8 mouse cellular contexts compared by ENCODE assay signal in the genomic region with DNA sequence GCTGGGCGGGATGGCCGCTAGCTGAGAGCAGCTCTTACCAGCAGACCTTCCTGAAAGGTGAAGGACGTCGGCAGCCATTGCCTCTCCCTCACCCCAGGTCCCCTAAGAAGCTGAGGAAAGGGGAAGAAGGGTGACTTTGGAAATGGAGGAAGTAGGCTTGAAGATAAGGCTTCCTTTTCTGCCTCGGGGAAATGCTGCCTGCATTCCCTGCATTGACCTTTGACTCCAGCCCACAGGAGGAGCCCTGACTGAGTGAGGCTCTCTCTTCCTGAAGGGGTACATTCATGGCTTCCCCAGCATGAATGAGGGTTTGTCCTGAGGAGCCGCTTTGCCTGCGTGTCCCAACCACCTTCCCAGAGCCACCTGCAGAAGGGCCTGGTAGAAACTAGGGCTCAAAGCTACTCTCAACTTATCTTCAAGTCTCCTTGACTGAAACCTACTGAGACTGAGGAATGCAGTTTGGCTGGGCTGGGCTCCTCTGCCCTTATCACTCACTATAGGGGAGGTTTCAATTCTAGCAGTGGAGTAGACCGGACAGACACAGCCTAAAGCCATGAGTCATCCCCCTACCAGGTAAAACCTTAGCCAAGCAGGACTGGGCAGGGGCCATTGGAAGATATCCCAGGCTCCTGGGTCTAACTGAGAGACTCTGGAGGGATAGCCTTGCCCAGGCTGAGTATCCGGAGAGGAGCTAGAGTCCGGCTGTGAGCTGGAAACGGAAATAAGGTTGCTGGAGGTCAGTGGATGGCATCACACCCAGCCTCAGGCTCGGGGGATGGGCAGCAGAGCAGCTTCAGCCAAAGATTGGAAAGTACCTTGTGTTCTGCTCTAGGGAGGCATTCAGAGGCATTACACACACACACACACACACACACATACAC. TPM values are rescaled to one million over a fixed set of nuclear protein-coding genes. Genes with fewer than 3 reads are reported as not detected.
A peak's percentile ranks its signal among the peaks of the same experiment; 100 is the strongest.
DNase-seq lines count a peak whose midpoint lies in the region; ATAC-seq and TF ChIP-seq lines count a peak whose summit lies in the region.

No protein-coding gene starts in this region.

- H3K27me3 ChIP-seq in CH12.LX (replicated peaks) = peaks cover 9% of the 10 kb centered on the region
- no peaks in the 10 kb centered on the region for H3K27me3 ChIP-seq in heart, embryonic 12.5 days (replicated peaks)
- 0 out of 2 replicates have a peak, but pooled peaks cover 3% of the 10 kb centered on the region for H3K27me3 ChIP-seq in limb, embryonic 10.5 days (ENCODE audit: low read depth, poor library complexity, severe bottlenecking)
- H3K27me3 ChIP-seq in hindbrain, embryonic 11.5 days (ENCODE audit: control insufficient read depth, insufficient read depth, low read length) = no peaks in the 10 kb centered on the region
- no peaks in the 10 kb centered on the region for H3K27me3 ChIP-seq in forebrain, embryonic 16.5 days (replicated peaks; ENCODE audit: control insufficient read depth, insufficient read depth, low read length)

- no peak for TF ChIP-seq POLR2A in CH12.LX (IDR thresholded peaks at IDR 0.05; ENCODE audit: low read depth, low read length)

- H3K4me1 ChIP-seq in CH12.LX (ENCODE audit: control insufficient read depth in 1 of 2, insufficient read depth in 2 of 2) = peaks cover 15 to 40% of the 10 kb centered on the region in 2 experiments; a peak in 3 of 4 replicates
- H3K4me1 ChIP-seq in heart, embryonic 12.5 days (replicated peaks) = peaks cover 27% of the 10 kb centered on the region
- peaks cover 45% of the 10 kb centered on the region for H3K4me1 ChIP-seq in limb, embryonic 10.5 days
- H3K4me1 ChIP-seq in hindbrain, embryonic 11.5 days (replicated peaks; ENCODE audit: control insufficient read depth, insufficient read depth, low read length) = no peaks in the 10 kb centered on the region
- no peaks in the 10 kb centered on the region for H3K4me1 ChIP-seq in forebrain, embryonic 16.5 days (replicated peaks; ENCODE audit: control insufficient read depth, insufficient read depth, low read length)

- TF ChIP-seq RAD21 in CH12.LX (IDR thresholded peaks at IDR 0.05; ENCODE audit: low read depth, low read length) = no peak

- H3K36me3 ChIP-seq in CH12.LX (replicated peaks in 1 of 2; ENCODE audit: control insufficient read depth in 1 of 2, insufficient read depth in 1 of 2, low read length in 1 of 2) = no peaks in the 10 kb centered on the region
- no peaks in the 10 kb centered on the region for H3K36me3 ChIP-seq in heart, embryonic 12.5 days
- H3K36me3 ChIP-seq in limb, embryonic 10.5 days = no peaks in the 10 kb centered on the region
- H3K36me3 ChIP-seq in hindbrain, embryonic 11.5 days (ENCODE audit: control insufficient read depth, insufficient read depth, low read length) = no peaks in the 10 kb centered on the region
- H3K36me3 ChIP-seq in forebrain, embryonic 16.5 days (ENCODE audit: control insufficient read depth, insufficient read depth) = peaks cover 2% of the 10 kb centered on the region; the same call in 1 of the 2 replicates

- peak; percentile 47; the same call in 1 of the 2 replicates for ATAC-seq in heart, embryonic 12.5 days (ENCODE audit: insufficient number of reproducible peaks, low FRiP score)
- ATAC-seq in neutrophil, adult 5-6 weeks (ENCODE audit: extremely low read depth, insufficient number of reproducible peaks, low FRiP score, poor library complexity, severe bottlenecking) = peak; percentile 36; the same call in 1 of the 2 replicates
- ATAC-seq in hindbrain, embryonic 11.5 days (ENCODE audit: low FRiP score) = no peak
- ATAC-seq in forebrain, embryonic 16.5 days = no peak

- no peak for DNase-seq in CH12.LX (ENCODE audit: extremely low read depth)
- peak; percentile 81 for DNase-seq in adrenal gland, adult 2 months
- no peak for DNase-seq in limb, embryonic 10.5 days (ENCODE audit: low spot score)
- DNase-seq in hindbrain, embryonic 11.5 days (ENCODE audit: low spot score) = no peak
- DNase-seq in frontal cortex, adult 2 months (ENCODE audit: extremely low spot score in 1 of 2, low spot score in 1 of 2) = no peak

- no peaks in the 10 kb centered on the region for H3K9me3 ChIP-seq in CH12.LX (replicated peaks; ENCODE audit: low read length)
- H3K9me3 ChIP-seq in heart, embryonic 12.5 days (replicated peaks) = no peaks in the 10 kb centered on the region
- no peaks in the 10 kb centered on the region for H3K9me3 ChIP-seq in limb, embryonic 10.5 days (replicated peaks)
- no peaks in the 10 kb centered on the region for H3K9me3 ChIP-seq in hindbrain, embryonic 11.5 days (ENCODE audit: control insufficient read depth, low read length)
- H3K9me3 ChIP-seq in forebrain, embryonic 16.5 days (ENCODE audit: control insufficient read depth, low read length) = no peaks in the 10 kb centered on the region

- no peak overlapping the region for H3K9ac ChIP-seq in CH12.LX (ENCODE audit: insufficient read depth, low read depth)
- H3K9ac ChIP-seq in heart, embryonic 12.5 days = no peak overlapping the region
- H3K9ac ChIP-seq in hindbrain, embryonic 11.5 days (ENCODE audit: low read depth, low read length) = no peak overlapping the region
- no peak overlapping the region for H3K9ac ChIP-seq in forebrain, embryonic 16.5 days (replicated peaks; ENCODE audit: low read depth, low read length)

- in situ Hi-C loops in CH12.LX (cut with MboI; ENCODE audit: low pct_ligation_motif_present, low pct_unique_long_range_greater_than_20kb, low sequenced_read_pairs) = no loop called here

- H3K79me2 ChIP-seq in CH12.LX (replicated peaks; ENCODE audit: control insufficient read depth, extremely low read depth, insufficient read depth, poor library complexity, severe bottlenecking) = no peaks in the 10 kb centered on the region

- H3K4me2 ChIP-seq in CH12.LX (ENCODE audit: insufficient read depth, low read depth, poor library complexity, severe bottlenecking) = peak overlapping the region; percentile 33; the same call in 1 of the 2 replicates
- H3K4me2 ChIP-seq in heart, embryonic 12.5 days = 0 out of 2 replicates have a peak overlapping the region, but pooled peaks have one; percentile 1
- no peak overlapping the region for H3K4me2 ChIP-seq in hindbrain, embryonic 11.5 days (replicated peaks; ENCODE audit: low read depth, low read length)
- H3K4me2 ChIP-seq in forebrain, embryonic 16.5 days (ENCODE audit: low read length) = no peak overlapping the region

- no peak for TF ChIP-seq EP300 in CH12.LX (IDR thresholded peaks at IDR 0.05; ENCODE audit: low read length)

- H3K4me3 ChIP-seq in CH12.LX (replicated peaks in 1 of 3; ENCODE audit: low read depth in 2 of 3, low read length in 2 of 3, poor library complexity in 1 of 3) = no peak overlapping the region
- no peak overlapping the region for H3K4me3 ChIP-seq in heart, embryonic 12.5 days
- no peak overlapping the region for H3K4me3 ChIP-seq in limb, embryonic 10.5 days
- H3K4me3 ChIP-seq in hindbrain, embryonic 11.5 days (ENCODE audit: low read depth, low read length) = no peak overlapping the region
- H3K4me3 ChIP-seq in forebrain, embryonic 16.5 days (replicated peaks; ENCODE audit: low read length) = no peak overlapping the region

- no peak for TF ChIP-seq CTCF in CH12.LX (conservative IDR thresholded peaks at IDR 0.05 in 1 of 2, IDR thresholded peaks at IDR 0.05 in 1 of 2; ENCODE audit: low read depth in 2 of 2, low read length in 2 of 2)

- no peak overlapping the region for H3K27ac ChIP-seq in CH12.LX (ENCODE audit: insufficient read depth, low read depth)
- peak overlapping the region; percentile 34 for H3K27ac ChIP-seq in heart, embryonic 12.5 days (ENCODE audit: poor library complexity, severe bottlenecking)
- peak overlapping the region; percentile 27 for H3K27ac ChIP-seq in limb, embryonic 10.5 days
- H3K27ac ChIP-seq in hindbrain, embryonic 11.5 days (ENCODE audit: low read depth, low read length) = no peak overlapping the region
- no peak overlapping the region for H3K27ac ChIP-seq in forebrain, embryonic 16.5 days (ENCODE audit: low read length)

- 35% methylated on average over 12 of the region's 12 CpGs for WGBS in heart, embryonic 12.5 days
- 47% methylated on average over 12 of the region's 12 CpGs for WGBS in limb, embryonic 10.5 days
- WGBS in hindbrain, embryonic 11.5 days = 55% methylated on average over 12 of the region's 12 CpGs
- WGBS in forebrain, embryonic 16.5 days = 67% methylated on average over 12 of the region's 12 CpGs

- dilution Hi-C loops in CH12.LX (cut with MboI; ENCODE audit: extremely low pct_ligation_motif_present, extremely low pct_unique_long_range_greater_than_20kb, low sequenced_read_pairs) = no loop called here

TF ChIP-seq in CH12.LX, 34 proteins besides CTCF, POLR2A, EP300 and RAD21 (continues in another document):
- TF ChIP-seq MYC (IDR thresholded peaks at IDR 0.05; ENCODE audit: low read depth, low read length) (no peak), BHLHE40 (IDR thresholded peaks at IDR 0.05; ENCODE audit: low read depth, low read length) (no peak), NRF1 (IDR thresholded peaks at IDR 0.05; ENCODE audit: low read depth, low read length) (no peak), USF1 (IDR thresholded peaks at IDR 0.05; ENCODE audit: low read depth, low read length) (no peak)

RNA-seq across cellular contexts. Expression of a gene that starts 18.5 kb away (rescaled TPM):
- 4.7 and 6.6 TPM in 2 replicates for total RNA-seq in CH12.LX (2012; rRNA removed)
- 1.9 and 2.1 TPM in 2 replicates for total RNA-seq in CH12.LX (2014; rRNA removed)
- 2.2 and 2.4 TPM in 2 replicates for polyA plus RNA-seq in CH12.LX (2012; ENCODE audit: insufficient read length, low read depth)
- 10 to 100 TPM in 1 of 2 experiments, 1 to 10 TPM in 1; 5.7 to 13.4 TPM for total RNA-seq in adrenal gland, adult 2 months (2021)
- polyA plus RNA-seq in adrenal gland, adult 2 months (2012; rRNA removed) = 13.1 and 15.1 TPM in 2 replicates
- polyA plus RNA-seq in heart, embryonic 12.5 days (2016; fragmentation: Nextera tagmentation; extraction: Ambion mirVana) = 5.5 TPM in 2 replicates
- polyA plus RNA-seq in limb, embryonic 10.5 days (2016; fragmentation: Nextera tagmentation; extraction: Ambion mirVana) = 3.3 and 4.1 TPM in 2 replicates
- total RNA-seq in neutrophil, adult 5-6 weeks (2017) = 19.5 and 19.6 TPM in 2 replicates
- 13.0 and 13.3 TPM in 2 replicates for polyA plus RNA-seq in hindbrain, embryonic 11.5 days (2014; fragmentation: Nextera tagmentation; extraction: Ambion mirVana)
- polyA plus RNA-seq in forebrain, embryonic 16.5 days (2015; fragmentation: Nextera tagmentation; extraction: Ambion mirVana) = 9.9 and 14.2 TPM in 2 replicates
- 13.3 and 13.6 TPM in 2 replicates for polyA plus RNA-seq in frontal cortex, adult 2 months (2012; rRNA removed)

RNA-seq across cellular contexts. Expression of a gene that starts 28.0 kb away (rescaled TPM):
- total RNA-seq in CH12.LX (2012; rRNA removed) = not detected in 2 replicates
- not detected in 2 replicates for total RNA-seq in CH12.LX (2014; rRNA removed)
- not detected in 2 replicates for polyA plus RNA-seq in CH12.LX (2012; ENCODE audit: insufficient read length, low read depth)
- 1 to 10 TPM; 4.5 to 8.0 TPM for total RNA-seq in adrenal gland, adult 2 months (2021)
- 0.21 and 0.22 TPM in 2 replicates for polyA plus RNA-seq in adrenal gland, adult 2 months (2012; rRNA removed)
- polyA plus RNA-seq in heart, embryonic 12.5 days (2016; fragmentation: Nextera tagmentation; extraction: Ambion mirVana) = 1.6 and 1.8 TPM in 2 replicates
- polyA plus RNA-seq in limb, embryonic 10.5 days (2016; fragmentation: Nextera tagmentation; extraction: Ambion mirVana) = 0.62 and 0.90 TPM in 2 replicates
- 1.4 TPM in 2 replicates for total RNA-seq in neutrophil, adult 5-6 weeks (2017)
- 5.1 TPM in 2 replicates for polyA plus RNA-seq in hindbrain, embryonic 11.5 days (2014; fragmentation: Nextera tagmentation; extraction: Ambion mirVana)
- 3.7 and 4.5 TPM in 2 replicates for polyA plus RNA-seq in forebrain, embryonic 16.5 days (2015; fragmentation: Nextera tagmentation; extraction: Ambion mirVana)
- polyA plus RNA-seq in frontal cortex, adult 2 months (2012; rRNA removed) = 4.7 and 4.8 TPM in 2 replicates

Comparison
In these comparisons a context has a peak if more than half of its experiments do, and no peak if none do; other contexts are left out.
1. H3K27ac ChIP-seq: peak in heart, embryonic 12.5 days (single experiment) and limb, embryonic 10.5 days (single experiment); none in CH12.LX (single experiment), hindbrain, embryonic 11.5 days (single experiment) and forebrain, embryonic 16.5 days (single experiment).
2. H3K4me2 ChIP-seq: peak in CH12.LX (single experiment) and heart, embryonic 12.5 days (single experiment); none in hindbrain, embryonic 11.5 days (single experiment) and forebrain, embryonic 16.5 days (single experiment).
3. ATAC-seq: peak in heart, embryonic 12.5 days (single experiment) and neutrophil, adult 5-6 weeks (single experiment); none in hindbrain, embryonic 11.5 days (single experiment) and forebrain, embryonic 16.5 days (single experiment).